Mouse (Mus musculus): Measurements from ENCODE around the gene Ankrd66. TPM values are rescaled to one million over a fixed set of nuclear protein-coding genes. Genes with fewer than 3 reads are reported as not detected.

The Ankrd66 gene
- polyA plus RNA-seq (2017; shearing (Covaris generic)): not detected

DNA sequence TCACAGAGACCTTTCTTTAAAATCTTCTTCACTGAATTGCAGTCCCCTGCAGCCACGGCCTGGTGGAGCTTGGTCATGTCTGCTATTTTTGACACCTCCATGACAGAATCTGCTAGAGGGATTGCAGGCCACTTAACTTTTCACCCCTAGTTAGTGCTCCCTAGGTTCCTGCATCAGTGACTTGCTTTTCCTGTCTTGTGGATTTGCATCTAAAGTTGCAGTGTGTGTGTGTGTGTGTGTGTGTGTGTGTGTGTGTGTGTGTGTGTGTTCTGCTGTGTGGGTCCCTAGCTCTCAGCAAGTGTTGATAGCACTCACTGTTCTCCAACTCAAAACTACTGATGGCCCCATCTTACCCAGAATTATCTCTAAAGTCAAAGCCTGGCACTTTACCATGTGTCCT, at the start of gene Ankrd66:
Gene Ankrd66 (minus strand): TSS at position 101 of the 400 bp plus-strand sequence.

DNA sequence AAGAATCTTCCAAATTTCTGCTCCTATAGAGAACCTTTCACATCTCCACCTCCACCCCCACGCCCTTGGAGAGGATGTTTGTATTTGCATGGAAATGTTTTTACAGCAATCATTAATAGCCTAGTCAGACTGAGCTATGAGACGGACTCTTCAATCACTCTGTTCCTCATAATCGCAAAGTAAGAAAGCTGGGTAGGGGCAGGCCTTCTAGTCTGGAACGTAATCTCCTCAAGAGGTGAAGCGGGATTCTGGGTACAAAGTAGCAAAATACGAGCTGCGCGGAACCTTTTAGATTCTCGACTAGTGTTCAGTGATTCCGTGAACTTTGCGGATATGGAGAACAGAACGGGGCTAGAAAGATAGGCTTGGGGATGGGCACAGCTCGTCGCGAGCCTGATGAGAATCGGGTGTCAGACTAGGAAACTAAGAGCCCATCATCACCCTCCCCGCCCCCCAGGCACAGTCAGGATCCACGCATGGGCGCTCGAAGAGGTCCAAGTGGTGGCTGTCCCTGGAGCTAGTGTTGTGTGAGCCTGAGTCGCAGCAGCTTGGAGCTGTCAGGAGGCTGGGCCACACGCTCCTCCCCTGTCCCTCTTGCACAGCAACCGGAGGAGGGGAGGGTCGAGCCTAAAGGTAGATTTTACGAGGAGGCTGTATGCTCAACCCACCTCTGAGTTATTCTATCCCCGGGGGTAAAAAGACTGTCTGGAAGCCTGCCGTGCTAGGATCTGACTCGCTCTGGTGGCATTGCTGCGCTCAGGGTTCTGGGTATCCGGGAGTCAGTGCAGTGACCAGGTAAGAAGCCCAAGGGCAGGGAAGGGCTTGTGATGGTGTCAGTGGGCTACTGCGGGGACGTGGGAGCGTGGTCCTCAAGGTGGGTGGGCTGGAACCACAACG, 24.8 kb upstream of the Ankrd66 start, which contains the start of gene Pla2g7:
Gene Pla2g7 (plus strand): TSS at position 107 of the 897 bp plus-strand sequence.

DNA sequence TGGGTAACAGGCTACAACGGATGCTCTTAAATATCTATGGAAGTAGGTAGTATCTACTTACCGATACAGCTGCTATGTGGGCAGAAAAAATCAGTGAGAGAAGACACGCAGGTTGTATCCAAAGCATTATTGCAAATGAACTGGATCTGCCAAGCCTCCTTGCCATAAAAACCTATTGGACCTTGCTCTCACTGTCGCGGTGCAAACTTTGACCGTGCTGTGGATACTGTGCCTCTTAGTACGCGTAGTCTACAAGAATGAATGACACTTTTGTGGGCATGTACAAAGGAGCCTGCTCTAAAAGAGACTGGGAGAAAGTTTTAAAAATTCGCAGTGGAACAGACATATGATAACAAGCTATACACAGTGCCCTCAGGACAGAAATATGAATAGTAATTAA, 40.8 kb downstream of the Ankrd66 start, which contains the start of gene Mep1a:
Gene Mep1a (minus strand): TSS at position 221 of the 400 bp plus-strand sequence.

Other genes with a start within 250 kb of the Ankrd66 start
- gene Adgrf5, start 183.2 kb downstream of the Ankrd66 start, polyA plus RNA-seq (2017; shearing (Covaris generic)): not detected
- not detected for gene Mep1a, start 40.8 kb downstream of the Ankrd66 start, polyA plus RNA-seq (2017; shearing (Covaris generic))
- 1.4 TPM for gene Pla2g7, start 24.5 kb upstream of the Ankrd66 start, polyA plus RNA-seq (2017; shearing (Covaris generic))
- not detected for gene Tdrd6, start 86.7 kb upstream of the Ankrd66 start, polyA plus RNA-seq (2017; shearing (Covaris generic))
- gene Slc25a27, start 123.6 kb upstream of the Ankrd66 start, polyA plus RNA-seq (2017; shearing (Covaris generic)): 11.5 TPM
- 0.74 TPM for gene Cyp39a1, start 123.8 kb upstream of the Ankrd66 start, polyA plus RNA-seq (2017; shearing (Covaris generic))